Mouse (Mus musculus) embryonic facial prominence, embryonic 13.5 days (tissue): ENCODE measurements at regions not wholly inside any gene's neighbourhood (a gene's known extent, or its start where the extent isn't known, plus 50 kb on each side); places are given as distances from the start of the nearest gene placed in this dataset.

ENCODE experiments used
- ATAC-seq: fragments of 200-750 bp; cut with Nextera tagmentation; 2 replicates; pipeline ENCODE4 v1.8.0; 2017; ENCODE audit warnings: low read depth; ENCODE audit not compliant: insufficient number of reproducible peaks, insufficient read depth, low FRiP score, low TSS enrichment
- H3K27ac ChIP-seq: fragments of 300-500 bp; sonication (generic); 2 replicates; pipeline ENCODE4 v1.5.1; 2015; ENCODE audit warnings: moderate library complexity, mild to moderate bottlenecking, inconsistent platforms
- H3K27me3 ChIP-seq: fragments of 300-500 bp; sonication (generic); 2 replicates; pipeline ENCODE4 v1.6.1; 2015; ENCODE audit warnings: mild to moderate bottlenecking, inconsistent platforms
- H3K36me3 ChIP-seq: fragments of 300-500 bp; sonication (generic); 2 replicates; pipeline ENCODE4 v1.6.1; 2015; ENCODE audit warnings: mild to moderate bottlenecking, inconsistent platforms
- H3K4me1 ChIP-seq: fragments of 300-500 bp; sonication (generic); 2 replicates; pipeline ENCODE4 v1.6.1; 2015; ENCODE audit warnings: inconsistent platforms
- H3K4me2 ChIP-seq: fragments of 300-500 bp; sonication (generic); 2 replicates; pipeline ENCODE4 v1.6.1; 2015; ENCODE audit warnings: moderate library complexity, mild to moderate bottlenecking, inconsistent platforms
- H3K4me3 ChIP-seq: fragments of 300-500 bp; sonication (generic); 2 replicates; pipeline ENCODE4 v1.5.1; 2015; ENCODE audit warnings: mild to moderate bottlenecking, inconsistent platforms
- H3K9ac ChIP-seq: fragments of 300-500 bp; sonication (generic); 2 replicates; pipeline ENCODE4 v1.6.1; 2015; ENCODE audit warnings: mild to moderate bottlenecking, inconsistent platforms
- H3K9me3 ChIP-seq: fragments of 300-500 bp; sonication (generic); 2 replicates; pipeline ENCODE4 v1.6.1; 2016; ENCODE audit warnings: inconsistent platforms
- WGBS: fragments of 180-500 bp; shearing (Covaris S2); methylation state at CpG from one replicate; pipeline ENCODE4 v1.1.7; 2015; ENCODE audit warnings: mixed read lengths; 5-methylcytosine and 5-hydroxymethylcytosine counted together

DNA sequence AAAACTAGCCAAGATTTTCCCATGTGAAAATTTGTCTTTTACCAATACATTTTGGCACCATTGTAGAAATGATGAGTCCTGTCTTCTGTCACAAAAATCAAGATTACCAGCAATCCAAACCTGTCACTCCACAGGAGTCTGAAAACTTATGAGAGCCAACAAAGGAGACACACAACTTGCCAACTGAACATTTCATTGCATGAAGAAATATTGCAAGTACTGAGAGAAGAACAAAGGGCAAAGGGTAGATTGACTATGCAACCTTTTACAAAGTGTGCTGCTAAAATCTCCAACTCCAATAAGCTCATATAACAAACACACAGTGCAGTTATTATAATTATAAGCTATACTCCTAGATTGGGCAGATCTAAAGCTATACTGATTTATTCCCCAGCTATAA is 108.7 kb upstream of the Cpeb2 start:
- peaks cover 4% of the 10 kb centered on the region; the same call in 1 of the 2 replicates for H3K9me3 ChIP-seq
- H3K4me2 ChIP-seq = no peak overlapping the region
- no peak overlapping the region for H3K27ac ChIP-seq
- H3K27me3 ChIP-seq = no peaks in the 10 kb centered on the region
- H3K4me1 ChIP-seq = no peaks in the 10 kb centered on the region
- H3K4me3 ChIP-seq = no peak overlapping the region
- no peak overlapping the region for H3K9ac ChIP-seq
- H3K36me3 ChIP-seq = no peaks in the 10 kb centered on the region
- ATAC-seq = no peak

DNA sequence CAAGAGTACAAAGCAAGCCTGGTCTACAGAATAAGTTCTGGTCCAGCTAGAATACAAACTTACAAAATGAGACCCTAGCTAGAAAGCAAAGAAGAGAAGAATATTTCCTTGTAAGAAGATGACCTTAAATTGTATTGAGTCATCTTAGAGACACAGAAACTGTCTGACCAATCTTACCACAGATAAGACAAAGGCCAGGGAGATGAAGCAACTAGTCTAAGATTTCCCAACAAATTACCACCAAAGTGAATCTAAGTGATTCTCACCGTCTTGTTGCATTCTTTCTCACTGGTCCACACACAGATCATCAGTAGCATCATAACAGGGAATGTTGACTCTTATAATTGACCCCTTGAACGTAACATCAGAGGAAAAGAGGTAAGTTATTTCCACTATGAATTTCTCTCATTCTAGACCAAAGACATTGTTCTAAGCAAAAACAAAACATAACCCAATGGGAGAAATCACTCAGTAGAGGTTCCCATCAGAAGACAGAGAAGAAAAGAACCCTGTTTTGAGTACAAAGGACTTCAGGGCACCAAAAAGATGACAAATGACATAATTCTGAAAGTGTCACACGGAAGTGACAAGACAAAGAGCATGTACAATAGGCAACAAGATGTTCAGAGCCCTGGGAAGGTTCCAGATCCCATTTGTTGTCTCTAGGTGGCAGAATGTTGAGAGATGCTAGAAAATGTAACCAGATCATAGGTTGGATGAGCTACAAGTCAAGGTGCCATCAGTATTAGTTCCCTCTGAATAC is 107.0 kb upstream of the Cpeb2 start:
- Histone ChIP-seq H3K36me3 (no peaks in the 10 kb centered on the region), H3K4me3 (no peak overlapping the region), H3K9me3 (peaks cover 4% of the 10 kb centered on the region; the same call in 1 of the 2 replicates), H3K27me3 (no peaks in the 10 kb centered on the region), H3K27ac (no peak overlapping the region), H3K4me2 (no peak overlapping the region), H3K9ac (no peak overlapping the region), H3K4me1 (no peaks in the 10 kb centered on the region)
- 81% methylated on average over 3 of the region's 3 CpGs for WGBS
- no peak for ATAC-seq

DNA sequence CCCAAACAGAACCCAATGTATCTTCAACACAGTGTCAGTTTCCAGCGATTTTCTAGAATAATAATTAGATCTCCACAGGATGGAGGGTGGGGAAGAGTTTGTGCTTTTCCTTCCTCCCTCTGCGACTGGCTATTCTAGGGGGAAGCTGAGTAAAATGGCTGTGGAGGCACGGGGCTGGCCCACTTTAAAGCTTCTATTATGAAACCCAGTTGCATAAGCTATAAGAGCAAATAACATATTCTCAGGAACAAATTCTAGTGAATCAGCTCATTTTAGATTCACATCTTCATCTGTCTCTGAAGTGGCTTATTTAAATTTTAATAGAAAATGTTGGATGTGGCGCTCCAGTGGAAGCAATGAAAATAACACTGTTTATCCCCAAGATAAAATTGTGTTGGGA is 102.6 kb upstream of the Cpeb2 start:
- WGBS = 74% methylated on average over 4 of the region's 4 CpGs
- Histone ChIP-seq H3K9me3 (peaks cover 4% of the 10 kb centered on the region; the same call in 1 of the 2 replicates), H3K4me2 (no peak overlapping the region), H3K36me3 (no peaks in the 10 kb centered on the region), H3K9ac (no peak overlapping the region), H3K27me3 (no peaks in the 10 kb centered on the region), H3K4me1 (no peaks in the 10 kb centered on the region), H3K4me3 (no peak overlapping the region), H3K27ac (no peak overlapping the region)
- ATAC-seq = no peak

DNA sequence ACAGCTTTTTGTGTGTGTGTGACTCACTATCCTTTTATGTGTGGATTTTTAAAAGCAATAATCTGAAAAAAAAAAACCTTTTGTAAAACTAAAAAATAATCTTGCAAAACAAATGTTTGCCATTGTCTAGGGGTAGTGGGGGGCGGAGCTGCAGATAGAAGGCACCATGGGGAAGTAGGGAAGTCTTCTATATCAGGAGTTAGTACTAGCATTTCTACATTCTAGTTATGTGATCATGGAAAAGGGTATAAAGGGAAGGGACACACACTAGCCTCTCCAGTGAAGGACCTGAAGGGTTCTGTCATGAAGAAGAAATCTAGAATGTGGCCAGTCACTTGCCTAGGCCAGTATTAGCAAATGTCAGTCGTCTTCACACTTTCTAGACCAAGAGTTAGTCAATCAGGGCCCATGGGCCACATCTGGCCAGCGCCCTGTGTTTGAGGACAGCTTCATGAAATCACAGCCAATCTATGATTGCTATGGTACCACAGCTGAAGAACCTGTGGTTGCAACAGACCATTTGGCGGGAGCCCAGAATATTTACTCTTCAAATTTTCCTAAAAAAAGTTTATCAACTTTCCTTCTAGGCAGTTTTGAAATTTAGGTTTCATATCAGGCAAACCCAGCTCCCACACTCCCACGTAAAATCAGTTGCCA is 101.9 kb upstream of the Cpeb2 start:
- Histone ChIP-seq H3K9ac (no peak overlapping the region), H3K36me3 (no peaks in the 10 kb centered on the region), H3K27ac (no peak overlapping the region), H3K27me3 (no peaks in the 10 kb centered on the region), H3K9me3 (peaks cover 4% of the 10 kb centered on the region; the same call in 1 of the 2 replicates), H3K4me3 (no peak overlapping the region), H3K4me1 (no peaks in the 10 kb centered on the region), H3K4me2 (no peak overlapping the region)
- WGBS = 88% methylated on average over 5 of the region's 5 CpGs
- ATAC-seq = no peak

DNA sequence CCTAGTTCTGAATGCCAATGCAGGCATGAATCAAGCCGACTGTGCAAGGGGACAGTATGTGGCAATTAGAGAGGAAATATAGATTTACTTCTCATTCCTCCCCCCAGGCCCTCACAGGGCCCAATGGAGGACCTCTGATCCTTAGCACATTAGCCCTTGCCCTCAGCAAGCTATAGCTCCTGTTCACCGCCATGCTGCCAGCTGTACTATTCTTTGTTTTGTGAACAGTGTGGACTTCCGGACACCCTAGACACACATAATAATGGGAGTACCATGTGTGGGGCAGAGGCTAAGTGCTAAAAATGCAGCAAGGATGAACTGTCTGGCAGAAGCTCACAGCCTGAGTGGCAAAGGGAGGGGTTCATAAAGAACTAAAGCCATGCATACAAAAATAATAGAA is 99.3 kb upstream of the Cpeb2 start:
- Histone ChIP-seq H3K4me2 (no peak overlapping the region), H3K4me1 (no peaks in the 10 kb centered on the region), H3K27me3 (no peaks in the 10 kb centered on the region), H3K9me3 (no peaks in the 10 kb centered on the region), H3K36me3 (no peaks in the 10 kb centered on the region), H3K27ac (no peak overlapping the region), H3K4me3 (no peak overlapping the region), H3K9ac (no peak overlapping the region)
- no peak for ATAC-seq
- 69% methylated on average over 3 of the region's 3 CpGs for WGBS

DNA sequence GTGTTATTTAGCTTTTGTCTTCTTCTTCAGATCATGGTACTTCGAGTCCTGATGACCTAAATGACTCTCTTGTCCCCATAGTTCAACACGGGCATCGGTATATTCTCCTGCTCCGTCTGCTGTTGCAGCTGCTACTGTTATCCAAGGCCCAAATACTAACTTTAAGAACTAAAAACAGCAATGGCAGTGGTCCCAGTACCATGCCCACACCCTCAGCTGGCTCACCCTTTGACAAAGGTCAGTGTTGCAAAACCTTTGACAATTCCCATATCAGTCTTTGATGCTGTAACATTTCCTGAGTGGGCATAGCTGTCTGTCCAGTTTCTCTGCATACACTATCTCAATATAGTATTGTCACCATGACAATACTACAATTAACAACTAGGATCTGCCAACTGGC is 96.8 kb upstream of the Cpeb2 start:
- Histone ChIP-seq H3K27me3 (no peaks in the 10 kb centered on the region), H3K27ac (no peak overlapping the region), H3K9ac (no peak overlapping the region), H3K4me2 (no peak overlapping the region), H3K4me3 (no peak overlapping the region), H3K4me1 (no peaks in the 10 kb centered on the region), H3K9me3 (no peaks in the 10 kb centered on the region), H3K36me3 (no peaks in the 10 kb centered on the region)
- 91% methylated on average over 4 of the region's 4 CpGs for WGBS
- no peak for ATAC-seq

DNA sequence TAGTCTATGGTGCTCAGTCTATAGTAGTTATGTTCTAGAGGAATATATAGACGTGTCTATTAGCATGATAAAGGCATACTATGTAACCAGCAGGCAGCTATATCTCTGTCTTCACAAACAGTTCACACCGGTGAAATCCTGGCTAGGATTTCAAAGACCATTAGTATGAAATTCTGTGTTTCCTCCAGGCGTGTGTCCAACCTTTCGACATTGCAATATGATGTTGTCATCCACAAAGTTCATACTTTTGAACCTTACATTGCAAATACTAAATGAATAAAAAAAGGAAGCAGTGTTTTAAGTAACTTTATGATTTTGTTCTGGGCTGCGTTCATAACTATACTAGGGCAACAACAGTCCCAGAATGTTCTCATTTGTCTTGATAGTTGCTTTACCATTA is 95.2 kb upstream of the Cpeb2 start:
- H3K36me3 ChIP-seq = no peaks in the 10 kb centered on the region
- H3K27ac ChIP-seq = no peak overlapping the region
- no peaks in the 10 kb centered on the region for H3K27me3 ChIP-seq
- H3K4me2 ChIP-seq = no peak overlapping the region
- no peak for ATAC-seq
- no peak overlapping the region for H3K4me3 ChIP-seq
- 81% methylated on average over 5 of the region's 5 CpGs for WGBS
- no peaks in the 10 kb centered on the region for H3K4me1 ChIP-seq
- H3K9me3 ChIP-seq = no peaks in the 10 kb centered on the region
- H3K9ac ChIP-seq = no peak overlapping the region

DNA sequence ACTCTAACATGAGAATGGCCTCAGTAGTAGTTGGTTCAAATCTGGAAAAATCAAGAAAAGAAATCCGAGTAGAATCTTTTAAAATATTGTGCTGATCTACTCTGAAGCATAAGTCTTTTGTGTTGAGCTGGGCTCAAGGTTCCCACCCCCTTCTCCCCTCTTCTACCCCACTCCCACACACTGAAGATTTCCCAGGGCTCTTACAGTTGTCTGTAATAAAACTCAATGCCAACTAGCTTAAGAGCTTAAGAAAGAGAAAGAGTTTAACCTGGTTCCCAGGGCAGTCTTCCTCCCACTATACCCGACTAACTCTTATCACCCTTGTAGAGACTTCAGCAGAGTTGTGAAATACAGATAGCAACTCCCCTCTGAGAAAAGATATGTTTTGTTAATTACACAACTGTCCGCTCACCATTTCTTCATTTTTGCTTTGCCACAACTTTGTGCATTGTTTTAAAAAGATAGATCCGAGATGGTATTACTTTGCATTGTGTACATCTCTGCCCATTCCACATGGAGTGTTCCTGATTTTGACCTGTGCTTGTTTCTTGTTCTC is 94.0 kb upstream of the Cpeb2 start:
- Histone ChIP-seq H3K27ac (no peak overlapping the region), H3K4me3 (no peak overlapping the region), H3K36me3 (no peaks in the 10 kb centered on the region), H3K9ac (no peak overlapping the region), H3K27me3 (no peaks in the 10 kb centered on the region), H3K4me2 (no peak overlapping the region), H3K9me3 (no peaks in the 10 kb centered on the region), H3K4me1 (no peaks in the 10 kb centered on the region)
- no peak for ATAC-seq
- WGBS = 86% methylated on average over 4 of the region's 4 CpGs

DNA sequence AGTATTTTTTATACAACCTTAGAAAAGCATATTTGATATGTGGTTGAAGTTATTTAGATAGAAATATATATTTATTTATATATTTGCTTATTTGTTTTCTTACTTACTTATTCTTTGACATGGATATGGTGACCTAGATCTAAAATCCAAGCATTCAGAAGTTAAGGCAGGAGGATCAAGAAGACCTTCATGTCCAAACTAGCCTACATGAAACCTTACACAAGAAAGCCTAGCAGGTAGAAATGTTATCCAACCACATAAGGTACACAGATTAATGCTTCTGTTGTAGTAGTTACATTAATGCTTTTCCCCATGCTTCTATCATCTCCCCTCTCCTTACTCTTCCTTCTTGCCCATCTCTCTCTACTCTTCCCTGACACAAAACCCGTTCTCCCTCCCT is 93.2 kb upstream of the Cpeb2 start:
- no peak overlapping the region for H3K27ac ChIP-seq
- H3K36me3 ChIP-seq = no peaks in the 10 kb centered on the region
- no peak overlapping the region for H3K4me3 ChIP-seq
- H3K9ac ChIP-seq = no peak overlapping the region
- no peak for ATAC-seq
- H3K9me3 ChIP-seq = no peaks in the 10 kb centered on the region
- 73% methylated on average over 1 of the region's 1 CpGs for WGBS
- no peaks in the 10 kb centered on the region for H3K27me3 ChIP-seq
- H3K4me2 ChIP-seq = no peak overlapping the region
- H3K4me1 ChIP-seq = no peaks in the 10 kb centered on the region

DNA sequence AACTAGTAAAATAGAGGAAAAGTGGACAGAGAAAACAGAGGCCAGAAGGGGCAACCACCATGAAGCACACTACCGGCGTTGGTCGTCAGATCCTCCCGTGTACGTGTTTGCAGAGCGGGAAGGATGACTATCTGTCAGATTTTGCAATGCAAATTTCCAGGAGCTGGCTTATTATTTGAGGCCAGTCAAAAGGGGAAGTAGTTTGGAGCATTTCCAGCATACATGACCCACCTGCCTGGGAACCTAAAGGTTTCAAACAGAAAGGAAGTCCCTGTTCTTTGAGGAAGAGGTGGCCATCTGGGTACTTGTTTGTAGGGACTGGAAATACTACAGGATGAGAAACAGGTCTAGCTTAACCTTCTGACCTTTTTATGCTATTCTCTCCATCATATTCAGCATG is 87.0 kb upstream of the Cpeb2 start:
- Histone ChIP-seq H3K9ac (no peak overlapping the region), H3K4me1 (no peaks in the 10 kb centered on the region), H3K9me3 (no peaks in the 10 kb centered on the region), H3K36me3 (no peaks in the 10 kb centered on the region), H3K4me3 (no peak overlapping the region), H3K27me3 (no peaks in the 10 kb centered on the region), H3K27ac (no peak overlapping the region), H3K4me2 (no peak overlapping the region)
- ATAC-seq = no peak
- 93% methylated on average over 6 of the region's 6 CpGs for WGBS

DNA sequence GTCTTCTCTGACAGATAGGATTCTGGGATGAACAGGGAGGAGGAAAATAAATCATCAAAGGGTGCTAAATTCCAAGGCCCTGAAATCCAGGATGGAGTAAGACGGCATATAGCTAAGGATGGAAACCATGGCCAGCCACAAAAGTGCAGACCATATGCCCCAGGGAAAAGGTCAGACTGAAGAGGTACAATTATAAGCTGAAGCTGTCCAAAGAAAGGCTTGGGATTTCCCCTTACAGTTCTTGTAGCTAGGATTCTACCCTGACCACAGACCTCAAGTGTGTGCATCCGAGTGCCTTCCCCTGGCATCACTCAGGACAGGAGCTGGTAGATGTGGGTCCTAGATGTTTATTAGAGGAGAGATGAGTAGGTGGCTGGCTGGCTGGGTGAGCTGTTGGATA is 86.0 kb upstream of the Cpeb2 start:
- Histone ChIP-seq H3K9ac (no peak overlapping the region), H3K9me3 (no peaks in the 10 kb centered on the region), H3K4me3 (no peak overlapping the region), H3K4me2 (no peak overlapping the region), H3K27me3 (no peaks in the 10 kb centered on the region), H3K36me3 (no peaks in the 10 kb centered on the region), H3K27ac (no peak overlapping the region), H3K4me1 (no peaks in the 10 kb centered on the region)
- 77% methylated on average over 2 of the region's 2 CpGs for WGBS
- no peak for ATAC-seq

DNA sequence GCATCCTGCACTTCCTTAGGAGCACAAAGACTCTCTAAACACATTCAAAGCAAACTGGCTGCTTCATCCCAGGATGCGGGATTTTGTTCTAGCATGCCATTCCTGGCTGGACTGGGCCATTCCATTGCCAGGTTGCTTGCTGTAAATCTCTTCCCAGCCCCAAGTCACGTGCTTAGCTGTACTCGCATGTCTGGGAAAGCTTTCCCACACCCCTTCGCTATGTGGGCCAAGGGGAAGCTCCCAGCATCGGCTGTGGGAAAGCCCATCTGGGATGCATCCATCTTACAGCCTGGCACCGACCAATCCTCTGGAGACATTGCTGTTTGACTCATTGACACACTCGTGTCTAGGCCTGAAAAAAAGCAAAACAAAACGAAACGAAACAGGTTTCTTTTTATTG is 84.5 kb upstream of the Cpeb2 start:
- no peaks in the 10 kb centered on the region for H3K4me1 ChIP-seq
- H3K9ac ChIP-seq = no peak overlapping the region
- ATAC-seq = no peak
- no peak overlapping the region for H3K4me2 ChIP-seq
- H3K4me3 ChIP-seq = no peak overlapping the region
- 63% methylated on average over 9 of the region's 9 CpGs for WGBS
- H3K27ac ChIP-seq = no peak overlapping the region
- no peaks in the 10 kb centered on the region for H3K9me3 ChIP-seq
- H3K27me3 ChIP-seq = no peaks in the 10 kb centered on the region
- no peaks in the 10 kb centered on the region for H3K36me3 ChIP-seq
